Mouse (Mus musculus) A20 (cell line): Measurements from ENCODE around the gene Cenpv.
A peak's percentile ranks its signal among the peaks of the same experiment; 100 is the strongest.

Experiments used
- DNase-seq: peaks from one replicate; pipeline ENCODE4 v3.0.0-alpha.2; 2011; ENCODE audit warnings: low read depth, low spot score

Cenpv gene

DNA sequence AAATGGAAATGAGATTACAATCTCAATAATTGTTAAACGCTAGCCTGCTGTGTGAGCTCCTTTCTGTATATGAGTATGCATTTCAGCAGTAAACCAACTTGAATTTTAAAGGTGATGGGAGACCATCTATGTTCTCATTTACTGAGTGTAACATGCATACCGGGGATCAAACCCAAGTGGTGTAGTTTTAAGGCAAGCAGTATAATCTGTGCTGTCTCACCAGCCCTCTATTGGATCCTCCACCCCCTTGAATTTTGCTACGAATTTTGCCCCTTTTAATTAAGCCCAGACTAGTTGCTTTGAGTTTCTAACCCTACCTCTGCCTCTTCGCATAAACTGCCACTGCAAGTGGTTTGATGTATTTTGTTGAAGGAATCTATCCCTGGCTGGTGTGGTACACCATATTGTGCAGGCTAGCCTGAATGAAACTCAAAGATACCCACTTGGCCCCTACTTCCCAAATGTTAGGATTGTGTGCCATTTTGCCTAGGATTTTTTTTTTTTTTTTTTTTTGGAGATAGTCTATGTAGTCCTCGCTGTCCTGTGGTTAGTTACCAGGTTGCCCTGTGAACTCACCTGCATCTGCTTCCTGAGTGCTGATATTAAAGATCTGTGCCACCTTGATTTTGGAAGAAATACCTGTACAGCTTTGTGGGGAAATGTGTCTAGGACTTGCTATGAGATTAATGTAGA, 15.2 kb upstream of the Cenpv start:
- no peak for DNase-seq

DNA sequence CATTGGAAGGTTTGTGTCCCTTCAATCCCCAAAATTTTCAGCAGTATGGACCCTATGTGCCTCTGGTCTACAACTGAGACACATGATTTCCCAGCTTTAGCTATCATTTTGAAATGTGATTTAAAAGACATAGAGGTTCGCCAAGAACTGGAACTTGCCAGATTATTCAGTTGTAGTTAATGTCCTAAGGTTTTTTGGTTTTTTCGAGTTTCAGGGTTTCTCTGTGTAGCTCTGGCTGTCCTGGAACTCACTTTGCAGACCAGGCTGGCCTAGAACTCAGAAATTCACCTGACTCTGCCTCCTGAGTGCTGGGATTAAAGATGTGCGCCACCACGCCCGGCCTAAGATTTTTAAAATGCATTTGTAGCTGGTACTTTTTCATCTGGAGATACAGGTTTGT, 14.6 kb upstream of the Cenpv start:
- DNase-seq, result no peak

DNA sequence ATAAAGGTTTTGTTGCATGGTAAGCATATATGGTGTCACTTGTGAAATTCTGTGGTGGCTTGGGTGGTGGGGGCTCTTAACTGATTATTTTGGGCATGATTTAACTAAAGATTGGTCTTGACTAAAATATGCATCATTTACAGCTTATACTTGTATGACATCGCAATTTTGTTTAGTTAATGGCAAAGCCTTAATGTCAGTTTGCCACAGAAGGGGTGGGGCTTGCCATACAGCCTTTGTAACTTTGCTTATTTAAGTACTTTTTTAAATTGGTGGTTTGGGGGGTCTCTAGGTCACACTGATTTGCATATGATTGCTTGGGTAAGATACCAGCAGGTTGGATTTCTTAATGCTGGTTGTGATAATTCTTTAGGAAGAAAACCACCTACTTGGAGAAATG, 14.1 kb upstream of the Cenpv start:
- DNase-seq, result no peak

DNA sequence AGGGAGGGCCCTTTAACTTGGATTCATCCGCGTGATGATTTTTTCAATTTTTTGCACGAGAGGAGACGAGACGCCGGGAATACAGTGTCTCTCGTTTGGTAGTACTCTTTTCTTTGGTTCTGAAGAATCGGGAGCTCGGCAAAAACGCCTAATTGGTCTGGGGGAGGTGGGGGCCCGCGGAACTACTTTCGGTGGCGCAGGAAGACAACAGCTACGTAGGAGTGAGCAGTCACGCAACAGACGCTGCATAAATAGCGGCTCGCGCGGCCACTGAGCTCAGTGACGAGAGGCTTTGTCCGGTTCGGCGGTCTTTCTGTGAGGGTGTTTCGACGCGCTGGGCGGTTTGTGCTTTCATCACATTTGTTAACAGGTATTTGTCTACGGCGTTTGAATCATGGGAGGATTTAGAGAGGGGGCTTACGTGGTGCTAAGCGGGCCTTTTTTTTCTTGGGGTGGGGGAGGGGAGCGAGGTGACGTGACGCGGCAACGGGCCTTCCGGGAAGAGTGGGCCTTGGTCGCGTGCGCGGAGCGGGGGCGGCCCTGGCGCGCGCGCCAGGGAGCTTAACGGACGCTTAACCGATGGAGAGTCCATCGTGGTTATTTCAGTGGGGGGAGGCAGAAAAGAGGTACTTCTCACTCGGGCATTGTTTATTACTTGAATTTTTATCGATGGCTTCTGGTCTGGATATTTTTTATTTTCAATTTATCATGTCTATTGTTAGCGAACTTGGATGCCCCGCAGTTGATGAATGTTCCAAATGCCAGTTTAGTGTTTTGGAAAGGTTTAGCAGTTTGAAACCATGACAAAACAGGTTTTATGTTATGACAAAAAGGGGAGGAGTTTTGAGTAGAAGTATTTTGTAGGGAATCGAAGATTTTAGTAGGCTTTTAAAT, 12.4 kb upstream of the Cenpv start:
- DNase-seq, result peak; percentile 95

DNA sequence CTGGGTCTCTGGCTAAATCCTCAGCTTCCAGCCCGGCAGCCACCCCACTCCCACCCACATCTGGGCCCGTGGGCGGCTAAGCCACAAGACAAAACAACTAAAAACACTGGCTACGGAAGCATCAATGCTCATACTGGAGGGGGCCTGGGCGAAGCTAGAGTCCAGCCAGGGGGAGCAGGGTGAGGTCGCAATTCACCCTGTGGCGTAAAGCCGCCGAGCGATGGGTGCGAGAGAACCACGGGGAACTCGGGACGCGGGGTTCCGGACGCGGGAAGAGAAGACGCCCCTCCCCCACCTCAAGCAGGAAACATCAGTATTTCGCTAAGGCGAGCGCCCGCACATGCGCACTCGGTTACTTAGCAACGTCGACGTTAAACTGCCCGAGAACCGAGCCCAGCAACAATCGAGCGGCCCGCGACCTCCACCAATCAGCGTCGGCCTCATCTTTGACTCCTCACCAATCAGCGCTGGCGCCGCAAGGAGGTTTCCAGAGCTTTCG, 11.7 kb upstream of the Cenpv start, which contains the start of gene Ubb:
Gene Ubb, plus strand, starts transcription at position 445 of the 499 bp plus-strand sequence.
- peak; percentile 99 for DNase-seq

DNA sequence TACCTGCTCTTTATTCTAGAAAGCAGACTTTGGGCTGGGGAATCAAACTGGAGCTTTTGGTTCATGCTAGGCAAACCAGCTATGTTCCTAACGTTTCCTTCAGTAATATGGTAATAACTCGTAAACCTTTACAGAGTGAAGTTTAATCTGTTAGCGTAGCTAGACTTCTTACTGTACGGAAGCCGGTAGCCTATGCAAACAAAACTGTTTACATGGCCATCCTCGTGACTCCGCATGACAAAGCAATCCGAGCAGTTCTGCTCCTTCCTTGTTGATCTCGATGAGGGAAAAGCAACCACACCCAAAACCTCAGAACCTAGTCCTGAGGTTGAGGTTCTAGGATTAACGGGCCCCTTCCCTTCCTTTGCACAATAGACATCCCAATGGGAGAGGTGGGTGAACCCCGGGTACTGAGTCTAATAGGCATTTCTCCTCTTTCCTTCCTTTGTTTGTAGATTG, 11.2 kb upstream of the Cenpv start:
- DNase-seq, result peak; percentile 84

DNA sequence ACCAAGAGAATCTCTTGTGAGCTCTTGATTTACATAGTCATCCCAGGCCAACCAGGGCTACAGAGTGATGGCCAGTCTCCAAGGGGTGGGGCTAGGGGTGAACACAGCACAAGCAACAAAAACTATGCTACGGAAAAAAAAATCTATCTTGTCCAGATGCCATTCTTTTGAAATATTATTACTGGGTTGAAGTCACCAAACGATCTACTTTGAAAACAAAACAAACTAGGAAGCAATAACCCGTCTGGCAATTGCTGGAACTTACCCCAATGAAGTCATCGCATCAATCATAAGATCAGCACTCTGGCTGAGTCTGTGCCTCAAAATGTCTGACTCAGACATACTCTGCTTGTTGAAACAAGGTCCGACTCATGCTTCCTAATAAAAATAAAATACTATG, 10.7 kb upstream of the Cenpv start:
- peak; percentile 88 for DNase-seq

DNA sequence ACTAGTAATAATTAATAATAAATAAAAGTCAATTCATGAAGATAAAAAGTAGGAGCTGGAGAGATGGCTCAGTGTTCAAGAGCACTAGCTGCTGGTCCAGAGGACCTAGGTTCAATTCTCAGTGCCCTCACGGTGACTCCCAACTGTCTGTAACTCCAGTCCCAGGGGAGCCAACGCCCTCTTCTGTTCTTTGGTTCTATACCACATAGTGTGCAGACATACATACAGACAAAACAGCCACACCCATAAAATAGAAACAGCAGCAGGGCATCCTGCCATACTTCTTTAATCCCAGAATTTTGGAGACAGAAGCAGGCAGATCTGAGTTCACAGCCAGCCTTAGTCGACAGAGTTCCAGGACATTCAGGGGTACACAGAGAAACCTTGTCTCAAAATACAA, 4.9 kb upstream of the Cenpv start:
- DNase-seq, result peak; percentile 39

DNA sequence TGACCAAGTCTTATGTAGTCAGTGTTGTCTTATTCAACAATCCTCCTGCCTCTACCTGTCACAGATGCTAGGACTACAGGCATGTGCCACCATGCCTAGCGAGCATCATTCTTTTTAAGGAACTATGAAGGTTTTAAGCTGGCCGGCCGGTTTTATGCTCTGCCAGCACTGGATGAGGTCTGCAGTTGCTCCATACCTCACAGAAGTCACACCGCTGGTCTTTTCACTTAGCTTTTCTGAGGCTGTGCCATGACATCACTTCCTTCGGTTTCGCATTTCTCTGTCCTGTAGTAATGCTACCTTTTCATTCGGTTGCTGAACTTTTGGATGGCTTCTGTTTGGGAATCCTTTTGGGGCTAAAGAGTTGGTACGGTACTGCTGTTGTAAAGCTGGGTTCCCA, 2.5 kb upstream of the Cenpv start:
- DNase-seq, result peak; percentile 69

DNA sequence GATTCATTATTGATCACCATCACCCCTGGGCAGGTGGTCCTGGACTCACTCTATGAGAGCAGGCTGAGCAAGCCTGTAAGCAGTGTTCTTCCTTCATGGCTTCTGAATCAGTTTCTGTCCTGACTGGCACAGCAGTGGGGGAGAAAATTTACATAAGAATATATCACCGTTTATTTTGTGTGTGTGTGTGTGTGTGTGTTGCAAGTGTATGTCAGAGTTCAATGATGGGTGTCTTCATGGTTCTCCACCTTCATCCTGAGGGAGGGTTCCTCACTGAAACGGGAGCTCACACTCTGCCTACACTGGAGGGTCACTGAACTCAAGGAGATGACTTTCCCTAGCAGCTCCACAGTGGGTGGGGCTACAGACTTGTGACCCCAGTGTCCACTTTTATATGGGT, 1.9 kb upstream of the Cenpv start:
- peak; percentile 62 for DNase-seq

DNA sequence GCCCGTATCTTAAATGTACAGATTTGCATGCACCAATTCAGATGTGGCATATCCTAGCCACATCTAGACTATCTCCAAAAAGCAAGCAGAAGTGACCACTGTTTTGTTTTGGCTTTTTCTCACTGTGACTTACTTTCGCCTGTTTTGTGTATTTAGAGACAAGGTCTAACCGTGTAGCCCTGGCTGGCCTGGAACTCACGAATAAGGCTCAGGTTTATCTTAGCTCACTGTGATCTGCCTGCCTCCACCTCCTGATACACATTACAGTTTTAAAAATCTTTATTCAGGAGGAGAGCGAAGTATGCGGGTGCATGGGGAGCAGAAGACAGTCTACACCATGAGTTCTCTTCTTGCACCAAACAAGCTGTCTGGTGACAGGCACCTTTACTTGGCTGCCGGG, 1.1 kb upstream of the Cenpv start:
- DNase-seq, result peak; percentile 73

DNA sequence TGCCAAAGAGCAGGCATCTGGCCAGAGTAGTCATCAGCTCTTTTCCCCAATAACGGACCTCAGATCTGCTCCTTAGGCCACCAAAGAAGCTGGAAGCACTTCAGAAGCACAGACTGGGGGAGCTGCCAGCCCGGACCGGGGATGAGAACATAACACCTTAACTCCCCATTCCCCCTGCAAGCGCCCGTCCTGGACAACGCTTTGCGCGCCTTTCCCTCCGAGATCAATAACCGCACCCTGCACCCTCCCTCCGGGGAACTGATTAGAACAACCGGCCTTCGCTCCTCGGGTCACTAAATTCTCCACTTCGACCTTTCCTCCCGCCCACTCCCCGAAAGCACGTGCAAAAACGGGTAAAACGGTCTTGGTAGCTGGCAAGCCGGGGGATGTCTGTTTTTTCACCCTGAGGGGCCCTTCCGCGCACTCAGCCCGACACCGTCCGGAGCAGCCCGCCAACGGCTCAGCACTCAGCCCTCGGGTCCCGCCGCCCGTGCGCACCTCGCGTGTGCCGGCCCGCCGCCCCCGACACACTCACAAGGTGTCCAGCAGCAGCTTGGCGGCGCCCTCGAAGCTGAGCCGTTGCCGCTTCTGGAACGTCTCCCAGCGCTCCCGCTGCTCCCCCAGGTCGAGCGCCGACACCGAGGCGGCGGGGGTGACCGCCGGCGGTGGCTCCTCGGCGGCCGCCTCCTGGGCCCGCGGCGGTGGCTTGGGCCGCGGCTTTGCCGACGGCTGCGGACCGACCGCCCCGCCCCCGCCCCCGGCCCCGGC, 556 bp downstream of the Cenpv start:
- peak; percentile 76 for DNase-seq

DNA sequence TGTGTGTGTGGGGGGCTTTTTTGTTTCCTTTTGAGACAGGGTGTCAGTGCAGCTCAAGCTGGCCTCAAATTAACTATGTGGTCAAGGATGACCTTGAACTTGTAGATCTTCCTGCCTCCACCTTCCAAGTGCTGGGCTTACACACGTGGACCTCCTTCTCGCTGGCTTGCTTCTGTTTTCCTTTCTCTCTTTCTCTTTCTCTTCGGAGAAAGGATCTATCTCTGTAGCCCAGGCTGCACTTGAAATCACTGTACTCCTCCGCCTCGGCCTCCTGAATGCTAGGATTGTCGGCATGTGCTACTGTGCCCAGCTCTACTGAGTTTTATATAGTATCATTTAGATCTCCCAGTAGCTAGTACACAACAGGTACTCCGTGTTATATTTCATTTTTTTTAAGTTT, 1.5 kb downstream of the Cenpv start:
- DNase-seq, result peak; percentile 74

DNA sequence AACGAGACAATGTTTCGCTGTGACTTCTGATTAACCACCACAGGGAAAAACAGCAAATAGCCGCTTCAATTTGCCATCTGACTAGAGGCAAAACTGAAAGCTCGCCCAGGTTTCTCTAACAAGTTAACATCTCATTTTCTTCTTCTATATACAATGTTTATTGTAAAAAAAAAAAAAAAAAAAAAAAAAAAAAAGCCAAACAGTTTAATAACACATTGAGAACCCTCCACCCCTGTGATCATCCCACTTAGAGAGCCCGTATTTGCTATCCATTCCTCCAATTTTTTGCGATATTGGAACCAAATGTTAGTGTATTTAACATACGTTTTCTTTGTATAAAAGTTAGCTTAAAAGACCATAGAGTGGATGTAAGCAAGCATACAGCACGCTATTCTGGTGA, 2.0 kb downstream of the Cenpv start:
- no peak for DNase-seq

DNA sequence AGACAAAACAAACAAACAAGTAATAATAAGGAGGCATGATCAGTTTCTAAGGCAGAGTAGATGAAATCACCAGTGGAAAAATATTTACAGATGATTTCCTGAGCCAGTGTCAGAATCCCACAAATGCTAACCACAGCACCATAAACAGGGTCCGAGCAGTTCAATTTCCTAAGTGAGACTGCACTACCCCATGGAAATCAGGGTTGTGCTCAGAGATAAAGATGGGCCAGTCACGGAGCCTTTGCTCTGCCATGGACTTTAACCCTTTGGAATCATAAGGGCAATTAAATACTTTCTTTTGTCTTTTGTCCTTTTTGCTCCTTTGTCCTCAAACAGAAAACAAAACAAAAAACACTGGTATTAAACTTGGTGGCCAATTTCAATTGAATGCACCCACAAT, 16.8 kb downstream of the Cenpv start:
- DNase-seq, result no peak

DNA sequence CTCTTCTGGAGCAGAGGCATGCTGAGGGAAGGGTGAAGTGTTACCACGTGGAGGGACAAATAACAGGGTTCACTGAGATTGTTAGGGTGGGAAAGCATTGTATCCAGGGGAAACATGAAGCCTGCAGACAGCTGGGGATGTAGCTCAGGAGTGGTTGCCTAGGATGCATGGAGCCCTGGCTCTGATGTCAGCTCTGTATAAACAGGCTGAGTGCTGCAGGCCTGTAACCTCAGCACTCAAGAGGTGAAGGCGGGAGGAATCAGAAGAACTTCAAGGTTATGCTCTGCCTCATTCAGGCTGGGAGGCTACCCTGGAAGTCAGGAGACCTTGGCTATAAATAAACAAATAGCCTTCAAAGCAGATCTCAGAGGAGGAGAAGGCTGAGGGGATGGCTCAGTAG, 20.1 kb downstream of the Cenpv start:
- no peak for DNase-seq

DNA sequence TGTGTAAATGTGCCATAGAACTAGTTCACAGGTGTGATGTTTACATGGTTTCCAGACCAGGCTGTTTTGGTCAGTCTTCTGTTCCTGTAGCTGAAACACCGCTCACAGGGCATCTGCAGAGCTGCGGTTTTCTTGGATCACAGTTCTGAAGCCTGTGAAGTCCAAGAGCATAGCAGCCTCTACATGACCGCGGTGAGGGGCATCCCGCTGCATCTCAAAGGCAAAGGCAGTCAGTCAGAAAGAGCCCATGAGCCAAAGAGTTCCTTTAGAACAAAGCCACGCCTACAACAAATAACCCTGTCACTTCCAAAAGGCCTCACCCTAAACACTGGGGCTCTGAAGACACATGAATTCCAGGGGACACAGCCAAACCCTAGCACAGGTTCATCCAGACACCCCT, 25.8 kb downstream of the Cenpv start:
- DNase-seq, result no peak

DNA sequence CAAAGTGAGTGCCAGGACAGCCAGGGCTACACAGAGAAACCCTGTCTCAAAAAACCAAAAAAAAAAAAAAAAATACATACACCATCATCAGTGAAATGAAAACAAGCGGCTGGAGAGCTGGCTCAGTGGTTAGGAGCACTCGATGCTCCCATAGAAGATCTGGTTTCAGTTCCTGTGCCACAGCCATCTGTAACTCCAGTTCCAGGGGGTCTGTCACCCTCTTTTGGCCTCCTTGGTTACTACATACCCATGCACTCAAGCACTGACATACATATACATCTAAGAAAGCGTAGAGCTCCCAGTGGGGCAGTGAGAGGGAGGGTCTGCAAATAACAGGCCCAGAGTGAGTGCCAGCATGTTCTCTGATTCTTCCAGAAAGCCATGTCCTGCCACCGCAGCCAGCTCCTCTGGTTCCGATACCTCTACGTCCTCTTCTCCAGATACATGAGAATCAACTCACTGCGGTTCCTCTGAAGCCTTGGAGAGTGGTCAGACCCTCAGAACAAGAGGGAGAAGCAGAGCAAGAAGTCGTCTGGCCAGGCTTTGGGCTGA, 26.5 kb downstream of the Cenpv start:
- DNase-seq, result peak; percentile 52

DNA sequence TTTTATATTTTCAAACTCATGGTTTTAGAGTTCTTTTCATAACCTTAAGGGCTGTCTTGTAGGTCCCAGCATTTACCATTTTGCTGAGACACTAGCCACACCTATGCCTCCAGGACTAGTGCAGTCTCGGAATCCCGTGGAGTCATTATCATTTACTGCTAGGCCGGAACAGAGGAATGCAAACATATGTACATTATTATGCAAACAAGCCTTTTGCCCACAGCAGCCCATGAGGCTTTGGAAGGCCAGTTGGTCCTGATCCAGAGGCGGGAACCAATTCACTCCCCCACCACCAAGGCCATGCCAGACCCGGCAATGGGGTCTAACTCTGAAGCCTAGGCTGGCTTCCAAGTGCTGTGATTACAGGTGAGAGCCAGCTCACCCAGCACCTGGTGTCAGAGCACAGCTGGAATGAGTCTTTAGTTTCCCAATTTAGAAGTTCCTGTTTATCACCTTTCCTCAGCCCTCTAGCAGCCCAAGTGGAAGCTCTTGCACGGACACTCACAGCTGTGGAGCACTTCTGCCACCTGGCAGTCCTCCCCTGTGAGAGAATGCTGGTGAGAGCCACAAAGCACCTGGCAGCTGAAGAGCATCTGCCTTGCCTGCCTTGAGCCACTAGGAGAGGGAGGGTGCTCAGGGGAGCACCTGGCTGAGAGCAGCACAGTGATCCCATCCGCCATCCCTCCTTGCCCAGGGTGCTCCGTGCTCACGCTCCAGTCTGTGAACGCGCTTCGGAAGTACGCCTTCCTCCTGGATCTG, 27.4 kb downstream of the Cenpv start:
- peak; percentile 70 for DNase-seq

DNA sequence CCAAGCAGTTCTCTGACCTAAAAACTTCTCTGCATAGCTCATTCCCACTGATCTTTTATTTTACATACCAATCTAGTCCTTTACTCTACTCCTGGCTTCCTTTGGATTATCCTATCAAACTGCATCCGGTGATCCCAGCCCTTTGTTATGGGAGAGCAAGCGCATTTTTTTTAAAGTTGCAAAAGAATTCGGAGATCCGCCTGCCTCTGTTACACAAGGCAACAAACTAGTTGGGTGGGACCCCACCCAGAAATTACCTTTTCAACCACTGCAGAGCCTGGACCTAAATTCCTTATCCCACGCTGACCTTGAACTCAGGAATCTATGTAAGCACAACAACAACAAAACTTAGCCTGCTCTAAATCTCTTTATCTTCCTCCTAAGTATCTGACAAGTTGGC, 28.1 kb downstream of the Cenpv start:
- DNase-seq, result no peak

DNA sequence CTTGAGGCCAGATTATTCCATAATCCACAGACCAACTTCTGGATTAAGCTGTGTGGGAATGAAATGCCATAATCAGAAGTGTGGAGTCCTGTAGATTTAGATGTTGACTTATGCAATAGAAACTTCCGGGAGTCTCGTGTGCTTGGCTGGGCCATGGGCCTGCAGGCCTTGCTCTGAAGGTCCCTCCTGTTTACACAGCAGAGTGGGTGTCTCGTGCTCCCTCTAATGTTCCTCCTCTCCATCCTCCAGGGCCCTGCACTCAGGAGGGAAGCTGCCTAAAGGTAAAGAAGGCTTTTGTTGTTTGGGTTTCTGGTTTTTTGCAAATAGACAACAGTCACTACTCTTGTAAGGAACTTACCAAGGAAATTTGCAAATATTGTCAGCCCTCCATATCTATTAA, 29.5 kb downstream of the Cenpv start:
- DNase-seq, result no peak
